Mouse (Mus musculus): Measurements from ENCODE around the gene Cip2a. TPM values are rescaled to one million over a fixed set of nuclear protein-coding genes. Genes with fewer than 3 reads are reported as not detected.

Gene Cip2a
- total RNA-seq, 2 experiments from 2014 or later: 251 to 296 TPM

Other genes starting within 250 kb of the Cip2a start
- gene Trat1, start 222.2 kb upstream of the Cip2a start, total RNA-seq (2015; ENCODE audit: low replicate concordance): 0.42 TPM in 1 of 2 replicates, not detected in the other
- 0.83 TPM in 1 of 2 replicates, not detected in the other for gene Trat1, start 222.2 kb upstream of the Cip2a start, total RNA-seq (2017; ENCODE audit: low replicate concordance)
- gene Retnlb, start 177.3 kb upstream of the Cip2a start, total RNA-seq (2015; ENCODE audit: low replicate concordance): 1.7 TPM in 1 of 2 replicates, not detected in the other
- not detected in 2 replicates for gene Retnlb, start 177.3 kb upstream of the Cip2a start, total RNA-seq (2017; ENCODE audit: low replicate concordance)
- gene Retnla, start 151.6 kb upstream of the Cip2a start, total RNA-seq (2015; ENCODE audit: low replicate concordance): not detected in 2 replicates
- not detected in 2 replicates for gene Retnla, start 151.6 kb upstream of the Cip2a start, total RNA-seq (2017; ENCODE audit: low replicate concordance)
- gene Retnlg, start 121.6 kb upstream of the Cip2a start, total RNA-seq (2015; ENCODE audit: low replicate concordance): 505 and 517 TPM in 2 replicates
- 137 and 151 TPM in 2 replicates for gene Retnlg, start 121.6 kb upstream of the Cip2a start, total RNA-seq (2017; ENCODE audit: low replicate concordance)
- gene Dzip3, start within 50 bp of the Cip2a start, total RNA-seq (2015; ENCODE audit: low replicate concordance): 22.2 and 33.9 TPM in 2 replicates
- gene Dzip3, start within 50 bp of the Cip2a start, total RNA-seq (2017; ENCODE audit: low replicate concordance): 18.2 and 26.1 TPM in 2 replicates
- not detected in 2 replicates for gene Myh15, start 63.3 kb downstream of the Cip2a start, total RNA-seq (2015; ENCODE audit: low replicate concordance)
- gene Myh15, start 63.3 kb downstream of the Cip2a start, total RNA-seq (2017; ENCODE audit: low replicate concordance): 0.45 and 0.64 TPM in 2 replicates

Measured in erythroid progenitor cell, adult 5-6 weeks (primary cell).